Mouse (Mus musculus) intestine, embryonic 14.5 days (tissue): ENCODE data around the gene Mif4gd. TPM values are rescaled to one million over a fixed set of nuclear protein-coding genes. Genes with fewer than 3 reads are reported as not detected.

ENCODE experiments used
- ATAC-seq: fragments of 200-750 bp; cut with Nextera tagmentation; replicated peaks from 2 replicates; pipeline ENCODE4 v1.8.0; 2017; ENCODE audit warnings: low read depth, moderate number of reproducible peaks, moderate TSS enrichment, moderate library complexity; ENCODE audit not compliant: low FRiP score, low TSS enrichment
- DNase-seq: peaks from one replicate; pipeline ENCODE4 v3.0.0-alpha.2; 2018; ENCODE audit warnings: low spot score
- H3K27ac ChIP-seq: fragments of 300-500 bp; sonication (generic); 2 replicates; pipeline ENCODE4 v1.5.1; 2014; ENCODE audit warnings: low read depth, mild to moderate bottlenecking, control low read depth
- H3K27me3 ChIP-seq: fragments of 300-500 bp; sonication (generic); replicated peaks from 2 replicates; pipeline ENCODE4 v1.6.1; 2014; ENCODE audit warnings: low read length, control low read depth; ENCODE audit not compliant: control insufficient read depth, insufficient read depth
- H3K36me3 ChIP-seq: fragments of 300-500 bp; sonication (generic); 2 replicates; pipeline ENCODE4 v1.6.1; 2014; ENCODE audit warnings: low read length, control low read depth; ENCODE audit not compliant: control insufficient read depth, insufficient read depth
- H3K4me1 ChIP-seq: fragments of 300-500 bp; sonication (generic); replicated peaks from 2 replicates; pipeline ENCODE4 v1.6.1; 2014; ENCODE audit warnings: low read length, control low read depth, mixed read lengths; ENCODE audit not compliant: control insufficient read depth, insufficient read depth
- H3K4me2 ChIP-seq: fragments of 300-500 bp; sonication (generic); 2 replicates; pipeline ENCODE4 v1.6.1; 2014; ENCODE audit warnings: low read length
- H3K4me3 ChIP-seq: fragments of 300-500 bp; sonication (generic); 2 replicates; pipeline ENCODE4 v1.5.1; 2014; ENCODE audit warnings: low read depth, low read length, control low read depth, mixed read lengths
- H3K9ac ChIP-seq: fragments of 300-500 bp; sonication (generic); 2 replicates; pipeline ENCODE4 v1.6.1; 2014; ENCODE audit warnings: mild to moderate bottlenecking, low read length
- H3K9me3 ChIP-seq: fragments of 300-500 bp; sonication (generic); 2 replicates; pipeline ENCODE4 v1.6.1; 2016; ENCODE audit warnings: low read length, control low read depth; ENCODE audit not compliant: control insufficient read depth
- WGBS: fragments of 180-500 bp; shearing (Covaris S2); extraction: QIAGEN DNeasy Blood & Tissue Kit; methylation state at CpG from one replicate; pipeline ENCODE4 v1.1.7; 2014; 5-methylcytosine and 5-hydroxymethylcytosine counted together
- polyA plus RNA-seq: library from polyadenylated mRNA; unstranded; fragments of >200 nt; fragmentation: Nextera tagmentation; extraction: Ambion mirVana; gene quantifications from 2 replicates; pipeline ENCODE4 v1.2.1, GENCODE M21; 2014

Mif4gd gene
- polyA plus RNA-seq, 1 experiment from 2014 or later: 28.3 TPM

DNA sequence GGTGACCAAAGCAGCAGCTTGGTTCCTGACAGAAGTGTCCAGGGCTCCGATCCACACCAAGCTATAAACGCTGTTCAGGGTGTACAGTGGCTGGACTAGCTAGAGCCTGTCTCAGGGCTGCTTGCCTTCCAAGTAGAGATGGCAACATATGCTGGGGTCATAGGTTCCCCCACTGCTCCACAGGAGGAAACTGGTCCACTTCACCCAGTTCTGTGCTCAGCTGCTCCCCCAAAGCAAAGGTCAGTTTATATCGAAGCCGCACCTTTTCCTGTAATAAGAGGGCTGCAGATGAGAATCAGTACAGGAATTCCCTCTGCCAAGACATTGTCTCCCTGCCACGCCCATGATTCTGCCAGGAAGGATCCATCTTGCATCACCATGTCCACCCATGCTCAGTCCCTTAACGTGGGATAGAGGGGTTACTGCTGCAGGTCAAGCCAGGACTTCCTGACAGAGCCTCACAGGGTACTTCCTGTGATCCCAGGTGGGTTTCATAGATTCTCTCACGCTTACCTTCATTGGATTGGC lies 27.1 kb downstream of the Mif4gd start:
- Histone ChIP-seq H3K36me3 (peaks cover 94% of the 10 kb centered on the region), H3K9me3 (no peaks in the 10 kb centered on the region), H3K4me2 (no peak overlapping the region), H3K4me1 (no peaks in the 10 kb centered on the region), H3K9ac (no peak overlapping the region), H3K4me3 (no peak overlapping the region), H3K27ac (no peak overlapping the region), H3K27me3 (no peaks in the 10 kb centered on the region)
- ATAC-seq (no peak), DNase-seq (no peak)
- 89% methylated on average over 7 of the region's 7 CpGs for WGBS

- ATAC-seq (no peak), DNase-seq (no peak)
- no peaks in the 10 kb centered on the region for H3K4me1 ChIP-seq
- H3K36me3 ChIP-seq: peaks cover 93% of the 10 kb centered on the region
- no peaks in the 10 kb centered on the region for H3K27me3 ChIP-seq
- H3K9me3 ChIP-seq: no peaks in the 10 kb centered on the region
- H3K4me2 ChIP-seq: no peak overlapping the region
- H3K9ac ChIP-seq: no peak overlapping the region
- no peak overlapping the region for H3K4me3 ChIP-seq
- H3K27ac ChIP-seq: no peak overlapping the region
- 89% methylated on average over 10 of the region's 10 CpGs for WGBS
Measured at GRCm38 (mm10) chr11:115584376-115585073, 28.2 kb downstream of the Mif4gd start.

DNA sequence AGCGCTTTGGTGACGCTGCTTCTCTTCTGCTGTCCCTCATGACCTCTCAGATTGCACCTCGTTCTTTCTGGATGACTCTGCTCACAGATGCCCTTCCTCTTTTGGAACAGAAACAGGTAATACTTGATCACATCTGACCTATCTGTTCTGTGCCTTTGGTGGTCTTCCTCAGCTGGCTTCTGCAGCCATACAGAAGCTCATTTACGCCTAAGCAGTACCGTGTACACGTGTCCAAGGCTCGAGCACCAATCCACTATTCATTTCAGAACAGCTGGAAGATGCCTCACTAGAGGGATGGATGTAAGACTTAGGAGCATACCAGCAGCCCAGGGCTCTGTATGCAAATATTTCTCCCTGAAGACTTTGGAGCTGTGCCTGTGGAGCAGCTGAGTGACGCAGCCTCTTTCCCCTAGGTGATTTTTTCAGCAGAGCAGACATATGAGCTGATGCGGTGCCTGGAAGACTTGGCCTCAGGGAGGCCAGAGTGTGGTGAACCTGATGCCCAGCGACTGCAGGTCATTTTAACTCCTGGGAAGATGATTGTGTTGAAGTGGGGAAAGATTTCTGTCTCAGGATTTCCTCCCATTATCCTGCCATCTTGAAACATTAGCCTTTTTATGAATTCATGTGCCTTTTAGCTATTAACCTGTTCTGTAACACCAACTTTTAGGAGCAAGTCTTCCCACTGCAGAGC lies 29.7 kb downstream of the Mif4gd start:
- Histone ChIP-seq H3K27ac (no peak overlapping the region), H3K9me3 (no peaks in the 10 kb centered on the region), H3K9ac (no peak overlapping the region), H3K4me1 (no peaks in the 10 kb centered on the region), H3K4me2 (no peak overlapping the region), H3K36me3 (peaks cover 97% of the 10 kb centered on the region), H3K27me3 (no peaks in the 10 kb centered on the region), H3K4me3 (no peak overlapping the region)
- ATAC-seq (no peak), DNase-seq (no peak)
- 84% methylated on average over 10 of the region's 10 CpGs for WGBS

DNA sequence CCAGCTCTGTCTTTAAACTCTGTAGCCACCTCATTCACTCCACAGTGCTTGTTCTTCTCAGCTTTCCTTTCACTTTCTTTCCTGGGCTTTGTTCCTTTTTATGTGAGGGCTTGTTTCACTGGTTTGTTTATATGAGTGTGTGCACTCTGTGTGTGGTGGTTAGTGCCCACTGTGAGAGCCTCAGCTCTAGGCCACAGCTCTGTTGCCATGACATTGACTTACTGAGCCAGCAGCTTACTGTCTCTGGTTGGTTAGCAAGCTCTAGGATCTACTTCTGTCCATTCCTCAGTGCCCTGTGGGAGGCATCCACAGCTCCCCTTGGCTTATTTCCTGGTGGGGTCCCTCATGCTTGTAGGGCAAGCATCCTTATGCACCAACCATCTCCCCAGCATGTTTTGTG lies 33.7 kb downstream of the Mif4gd start:
- DNase-seq (no peak), ATAC-seq (no peak)
- H3K4me2 ChIP-seq: no peak overlapping the region
- peaks cover 70% of the 10 kb centered on the region for H3K36me3 ChIP-seq
- no peak overlapping the region for H3K27ac ChIP-seq
- no peak overlapping the region for H3K9ac ChIP-seq
- H3K4me3 ChIP-seq: no peak overlapping the region
- no peaks in the 10 kb centered on the region for H3K27me3 ChIP-seq
- no peaks in the 10 kb centered on the region for H3K9me3 ChIP-seq
- H3K4me1 ChIP-seq: no peaks in the 10 kb centered on the region

- Histone ChIP-seq H3K4me1 (peaks cover 7% of the 10 kb centered on the region), H3K36me3 (peaks cover 37% of the 10 kb centered on the region), H3K27ac (no peak overlapping the region), H3K27me3 (no peaks in the 10 kb centered on the region), H3K9ac (peak overlapping the region; percentile 76), H3K4me2 (peak overlapping the region; percentile 69), H3K4me3 (peak overlapping the region; percentile 92), H3K9me3 (no peaks in the 10 kb centered on the region)
- DNase-seq: no peak
- no peak for ATAC-seq
- 21% methylated on average over 7 of the region's 7 CpGs for WGBS
Measured at GRCm38 (mm10) chr11:115564961-115565360, 47.8 kb downstream of the Mif4gd start.

DNA sequence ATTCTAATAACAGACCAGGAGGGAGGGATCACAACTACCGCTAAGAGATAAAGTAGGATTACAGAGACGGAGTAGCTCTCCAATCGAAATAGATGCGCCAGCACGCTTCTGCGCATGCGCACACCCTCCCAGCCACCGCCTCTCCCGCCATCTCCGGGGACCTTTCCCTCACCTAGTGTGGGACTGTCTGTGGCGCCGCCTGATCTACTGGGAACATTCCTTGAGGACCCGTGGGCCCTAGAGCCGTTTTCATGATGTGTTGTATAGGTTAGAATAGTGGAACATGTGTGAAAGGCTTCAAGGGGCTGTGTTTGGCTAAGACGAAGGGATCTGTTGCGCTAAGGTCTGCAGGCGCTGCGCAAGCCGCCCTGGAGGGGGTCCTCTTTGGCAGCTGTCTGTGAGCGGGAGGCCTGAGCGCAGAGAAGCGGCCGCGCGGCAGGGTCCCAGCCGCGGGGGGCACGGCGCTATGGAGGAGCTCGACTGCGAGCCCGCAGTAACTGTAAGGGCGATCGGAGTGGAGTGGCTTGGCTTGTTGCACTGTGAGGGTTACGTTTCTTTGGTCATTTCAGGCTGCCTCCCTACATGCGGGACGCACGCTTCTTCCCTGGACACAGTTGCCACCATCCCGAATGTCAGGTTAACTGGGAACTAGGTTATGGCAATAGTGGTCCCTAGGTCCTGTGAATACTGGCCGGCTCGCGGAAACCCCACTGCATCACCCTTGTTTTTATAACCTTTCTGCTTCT lies 48.5 kb downstream of the Mif4gd start, which contains the start of gene Nup85:
Gene Nup85, plus strand, starts transcription at position 371 of the 746 bp plus-strand sequence.
- Histone ChIP-seq H3K36me3 (peaks cover 30% of the 10 kb centered on the region), H3K27ac (peak within 1 kb of the TSS; percentile 86), H3K4me3 (peak within 1 kb of the TSS; percentile 92), H3K4me1 (peaks cover 7% of the 10 kb centered on the region), H3K4me2 (peak within 1 kb of the TSS; percentile 69), H3K9me3 (no peaks in the 10 kb centered on the region), H3K9ac (peak within 1 kb of the TSS; percentile 76), H3K27me3 (no peaks in the 10 kb centered on the region)
- ATAC-seq (peak; percentile 93), DNase-seq (peak; percentile 100)
- WGBS: under 1% methylated on average over 42 of the region's 42 CpGs

DNA sequence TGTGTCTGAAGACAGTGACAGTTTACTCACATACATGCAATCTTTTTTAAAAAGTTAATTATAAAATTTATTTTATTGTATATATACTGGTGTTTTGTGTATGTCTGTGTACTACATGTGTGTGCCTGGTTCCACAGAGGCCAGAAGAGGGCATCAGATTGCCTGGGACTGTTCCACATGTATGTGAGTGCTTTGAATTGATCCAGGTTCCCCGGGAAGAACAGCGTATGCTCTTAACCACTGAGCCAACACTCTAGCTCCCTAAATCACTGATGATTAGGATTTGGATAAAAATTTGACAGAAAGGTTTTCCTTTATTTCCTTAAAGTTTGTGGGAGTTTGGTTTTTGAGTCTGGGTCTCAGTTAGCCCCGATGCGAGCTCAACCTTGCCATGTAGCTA lies 49.4 kb downstream of the Mif4gd start:
- Histone ChIP-seq H3K4me1 (peaks cover 7% of the 10 kb centered on the region), H3K9ac (peak overlapping the region; percentile 76; the same call in 1 of the 2 replicates), H3K4me2 (peak overlapping the region; percentile 69), H3K9me3 (no peaks in the 10 kb centered on the region), H3K4me3 (peak overlapping the region; percentile 92), H3K36me3 (peaks cover 21% of the 10 kb centered on the region), H3K27ac (peak overlapping the region; percentile 86), H3K27me3 (no peaks in the 10 kb centered on the region)
- 41% methylated on average over 4 of the region's 4 CpGs for WGBS
- DNase-seq (peak; percentile 58), ATAC-seq (no peak; the same call in 1 of the 2 replicates)
